21 mouse cellular contexts compared by ENCODE assay signal in the genomic region with DNA sequence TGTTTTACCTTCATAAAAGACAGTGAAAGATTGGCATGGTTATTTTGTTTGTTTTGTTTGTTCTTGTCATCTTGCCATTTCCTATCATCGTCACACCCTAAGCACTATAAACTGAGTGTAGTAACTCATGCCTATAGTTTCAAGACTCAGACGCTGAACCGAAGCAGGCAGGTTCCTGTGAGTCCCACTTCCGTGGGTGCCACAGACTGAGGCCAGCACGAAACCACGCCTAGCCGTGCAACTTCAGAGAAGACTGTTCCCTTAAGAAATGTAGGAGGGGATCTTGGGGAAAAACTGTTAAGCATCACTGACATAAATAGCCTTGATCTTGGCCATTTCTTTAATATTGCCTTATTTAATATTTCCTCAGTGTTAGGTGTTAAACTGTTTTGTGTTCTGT.
DNase-seq lines count a peak whose midpoint lies in the region; ATAC-seq lines count a peak whose summit lies in the region.
"Had no signal": no experiment of that assay in that cellular context is flagged by ENCODE, and none has a peak within 500 bp of the region (broad histone marks: within the 10 kb centered on the region; RNA-seq: fewer than 3 reads in every experiment).

No protein-coding gene starts in this region.

- ATAC-seq in inflammation-experienced regulatory T-cells, adult 6 months: peak; percentile 32
- ATAC-seq in megakaryocyte-erythroid progenitor cell, adult 5-6 weeks (replicated peaks; ENCODE audit: low FRiP score, low TSS enrichment, poor library complexity, severe bottlenecking): peak; percentile 53; the same call in 1 of the 2 replicates
- ATAC-seq: forebrain, postnatal 0 days; hindbrain, embryonic 16.5 days; liver, postnatal 0 days; lung, postnatal 0 days; midbrain, embryonic 16.5 days had no signal

- DNase-seq in CD4-positive helper T cell, adult 2 months (ENCODE audit: low read depth, low spot score): peak; percentile 8
- peak; percentile 32 for DNase-seq in T-cell, adult 2 months (ENCODE audit: low spot score)
- DNase-seq in testis, postnatal 14 days (ENCODE audit: low spot score): no peak
- DNase-seq in layer of hippocampus, adult 8-10 months (ENCODE audit: low spot score in 2 of 2): no peak
- DNase-seq in frontal cortex, postnatal 10 days (ENCODE audit: low spot score in 2 of 2): no peak
- DNase-seq: adrenal gland, postnatal 10 days; cerebellum, adult 11 months; cerebellum, adult 9-10 months; cerebellum, postnatal 36 days; embryo, embryonic 11 days; forebrain, postnatal 0 days; gastrocnemius, postnatal 10 days; heart, postnatal 14 days; kidney, adult 11 months; kidney, postnatal 4 days; liver, postnatal 0 days had no signal

Comparison
In these comparisons a context has a peak if more than half of its experiments do, and no peak if none do; other contexts are left out.
1. DNase-seq: peak in CD4-positive helper T cell, adult 2 months (single experiment) and T-cell, adult 2 months (single experiment); none in testis, postnatal 14 days (single experiment), layer of hippocampus, adult 8-10 months (0 of 2) and frontal cortex, postnatal 10 days (0 of 2).